15 mouse cellular contexts compared by ENCODE assay signal in the genomic region with DNA sequence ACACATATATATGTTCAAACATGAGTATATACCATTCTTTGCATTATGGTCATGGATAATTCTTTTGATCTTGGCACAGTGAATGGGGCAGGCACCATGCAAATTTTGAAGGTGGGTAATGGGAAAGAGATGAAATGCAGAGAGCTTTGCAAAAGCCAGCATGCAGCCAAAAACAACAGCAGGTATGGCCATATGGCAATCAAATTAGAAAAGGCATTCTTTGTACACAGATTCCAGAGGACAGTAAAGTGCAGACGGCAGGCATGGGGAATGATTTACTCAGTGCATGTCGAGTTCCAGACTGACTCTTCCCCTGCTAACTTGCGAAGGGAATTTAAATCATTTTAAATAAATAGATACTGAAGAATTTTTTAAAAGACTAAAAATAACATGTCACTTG.
DNase-seq lines count a peak whose midpoint lies in the region; ATAC-seq and TF ChIP-seq lines count a peak whose summit lies in the region.
"Had no signal": no experiment of that assay in that cellular context is flagged by ENCODE, and none has a peak within 500 bp of the region (broad histone marks: within the 10 kb centered on the region; RNA-seq: fewer than 3 reads in every experiment).

No protein-coding gene starts in this region.

- no peak for TF ChIP-seq POLR2A in cerebellum, adult 2 months (IDR thresholded peaks at IDR 0.05; ENCODE audit: borderline replicate concordance, insufficient read depth, low read length)

- no peak for ATAC-seq in midbrain, embryonic 14.5 days (ENCODE audit: low FRiP score, low TSS enrichment)
- ATAC-seq in forebrain, postnatal 0 days, result peak; percentile 54; the same call in 1 of the 2 replicates
- no peak for ATAC-seq in stomach, postnatal 0 days (ENCODE audit: low FRiP score, low TSS enrichment)
- no peak for ATAC-seq in kidney, embryonic 14.5 days (ENCODE audit: low FRiP score, low TSS enrichment)

- peak; percentile 8 for DNase-seq in midbrain, embryonic 14.5 days
- DNase-seq in midbrain, embryonic 10.5 days (ENCODE audit: low spot score), result no peak
- DNase-seq in cerebellum, adult 2 months, result peak; percentile 74 to 93
- DNase-seq in forebrain, postnatal 0 days, result peak; percentile 64
- peak; percentile 39 for DNase-seq in mesoderm, embryonic 11.5 days (ENCODE audit: low read depth, low spot score)
- no peak for DNase-seq in stomach, postnatal 0 days (ENCODE audit: low spot score)
- DNase-seq: heart, postnatal 10 days; kidney, adult 18-20 months; lung, adult 18-20 months; right cerebral cortex, postnatal 4 days had no signal

- TF ChIP-seq EP300 in stomach, postnatal 0 days (optimal IDR thresholded peaks at IDR 0.05), result no peak

- no peak overlapping the region for H3K9ac ChIP-seq in midbrain, embryonic 14.5 days (replicated peaks; ENCODE audit: low read length)
- no peak overlapping the region for H3K9ac ChIP-seq in forebrain, postnatal 0 days
- no peak overlapping the region for H3K9ac ChIP-seq in stomach, postnatal 0 days (ENCODE audit: low read length)
- H3K9ac ChIP-seq in kidney, embryonic 14.5 days (ENCODE audit: low read depth, low read length), result no peak overlapping the region
- H3K9ac ChIP-seq: limb, embryonic 13.5 days; stomach, embryonic 15.5 days had no signal

- no peak overlapping the region for H3K4me2 ChIP-seq in midbrain, embryonic 14.5 days (ENCODE audit: low read length)
- no peak overlapping the region for H3K4me2 ChIP-seq in forebrain, postnatal 0 days (ENCODE audit: low read depth)
- H3K4me2 ChIP-seq in stomach, postnatal 0 days (replicated peaks; ENCODE audit: low read depth), result no peak overlapping the region
- no peak overlapping the region for H3K4me2 ChIP-seq in kidney, embryonic 14.5 days (replicated peaks; ENCODE audit: low read depth, low read length)
- H3K4me2 ChIP-seq: limb, embryonic 13.5 days; stomach, embryonic 15.5 days had no signal

- H3K4me1 ChIP-seq in midbrain, embryonic 14.5 days (ENCODE audit: control insufficient read depth, insufficient read depth, low read length), result 0 out of 2 replicates have a peak, but pooled peaks cover 5% of the 10 kb centered on the region
- H3K4me1 ChIP-seq in midbrain, embryonic 10.5 days, result no peaks in the 10 kb centered on the region
- no peaks in the 10 kb centered on the region; the same call in 1 of the 2 replicates for H3K4me1 ChIP-seq in cerebellum, adult 2 months (ENCODE audit: control insufficient read depth, insufficient read depth, low read length)
- H3K4me1 ChIP-seq in forebrain, postnatal 0 days (ENCODE audit: insufficient read depth), result no peaks in the 10 kb centered on the region; the same call in 1 of the 2 replicates
- no peaks in the 10 kb centered on the region for H3K4me1 ChIP-seq in stomach, postnatal 0 days (replicated peaks; ENCODE audit: control insufficient read depth, insufficient read depth)
- no peaks in the 10 kb centered on the region; the same call in 1 of the 2 replicates for H3K4me1 ChIP-seq in kidney, embryonic 14.5 days (ENCODE audit: control insufficient read depth, insufficient read depth, low read length)
- H3K4me1 ChIP-seq: limb, embryonic 13.5 days; stomach, embryonic 15.5 days had no signal

- 78% methylated on average over 3 of the region's 3 CpGs for WGBS in midbrain, embryonic 14.5 days
- 81% methylated on average over 3 of the region's 3 CpGs for WGBS in midbrain, embryonic 10.5 days
- WGBS in cerebellum, adult 2 months, result 5% methylated on average over 3 of the region's 3 CpGs
- 46% methylated on average over 3 of the region's 3 CpGs for WGBS in forebrain, postnatal 0 days
- WGBS in stomach, postnatal 0 days, result 63% methylated on average over 3 of the region's 3 CpGs
- WGBS in kidney, embryonic 14.5 days, result 37% methylated on average over 3 of the region's 3 CpGs

- H3K9me3 ChIP-seq in midbrain, embryonic 14.5 days (ENCODE audit: control insufficient read depth, low read length), result no peaks in the 10 kb centered on the region
- H3K9me3 ChIP-seq in midbrain, embryonic 10.5 days (replicated peaks), result no peaks in the 10 kb centered on the region
- H3K9me3 ChIP-seq in forebrain, postnatal 0 days (ENCODE audit: low read length), result no peaks in the 10 kb centered on the region
- no peaks in the 10 kb centered on the region for H3K9me3 ChIP-seq in stomach, postnatal 0 days (ENCODE audit: control insufficient read depth, low read length)
- H3K9me3 ChIP-seq in kidney, embryonic 14.5 days (ENCODE audit: control insufficient read depth, low read length), result no peaks in the 10 kb centered on the region
- H3K9me3 ChIP-seq: limb, embryonic 13.5 days; stomach, embryonic 15.5 days had no signal

- H3K27me3 ChIP-seq in midbrain, embryonic 14.5 days (ENCODE audit: control insufficient read depth, insufficient read depth, low read length), result no peaks in the 10 kb centered on the region
- no peaks in the 10 kb centered on the region for H3K27me3 ChIP-seq in midbrain, embryonic 10.5 days (ENCODE audit: low read depth, poor library complexity, severe bottlenecking)
- H3K27me3 ChIP-seq in cerebellum, adult 2 months (ENCODE audit: control insufficient read depth, insufficient read depth, low read length), result no peaks in the 10 kb centered on the region
- H3K27me3 ChIP-seq in forebrain, postnatal 0 days (ENCODE audit: insufficient read depth, low read length), result no peaks in the 10 kb centered on the region
- H3K27me3 ChIP-seq in stomach, postnatal 0 days (ENCODE audit: control insufficient read depth, insufficient read depth, low read length), result no peaks in the 10 kb centered on the region
- no peaks in the 10 kb centered on the region for H3K27me3 ChIP-seq in kidney, embryonic 14.5 days (ENCODE audit: control insufficient read depth, insufficient read depth, low read length)
- H3K27me3 ChIP-seq: CH12.LX; limb, embryonic 13.5 days; stomach, embryonic 15.5 days had no signal

- H3K27ac ChIP-seq in midbrain, embryonic 14.5 days (replicated peaks; ENCODE audit: low read depth, low read length), result no peak overlapping the region
- H3K27ac ChIP-seq in midbrain, embryonic 10.5 days (replicated peaks), result no peak overlapping the region
- H3K27ac ChIP-seq in cerebellum, adult 2 months (ENCODE audit: insufficient read depth, low read length), result no peak overlapping the region
- no peak overlapping the region for H3K27ac ChIP-seq in forebrain, postnatal 0 days (ENCODE audit: low read depth, low read length)
- H3K27ac ChIP-seq in stomach, postnatal 0 days (replicated peaks), result no peak overlapping the region
- no peak overlapping the region for H3K27ac ChIP-seq in kidney, embryonic 14.5 days (ENCODE audit: low read depth, low read length)
- H3K27ac ChIP-seq: limb, embryonic 13.5 days; macrophage; stomach, embryonic 15.5 days had no signal

- no peaks in the 10 kb centered on the region for H3K36me3 ChIP-seq in midbrain, embryonic 14.5 days (ENCODE audit: control insufficient read depth, insufficient read depth, low read length)
- H3K36me3 ChIP-seq in midbrain, embryonic 10.5 days, result no peaks in the 10 kb centered on the region
- no peaks in the 10 kb centered on the region for H3K36me3 ChIP-seq in forebrain, postnatal 0 days (ENCODE audit: insufficient read depth)
- H3K36me3 ChIP-seq in stomach, postnatal 0 days (ENCODE audit: control insufficient read depth, insufficient read depth, low read length), result no peaks in the 10 kb centered on the region
- H3K36me3 ChIP-seq in kidney, embryonic 14.5 days (ENCODE audit: control insufficient read depth, insufficient read depth, low read length), result no peaks in the 10 kb centered on the region
- H3K36me3 ChIP-seq: limb, embryonic 13.5 days; stomach, embryonic 15.5 days had no signal

- no peak for TF ChIP-seq CTCF in cerebellum, adult 2 months (IDR thresholded peaks at IDR 0.05; ENCODE audit: borderline replicate concordance, insufficient read depth, low read depth, low read length)
- no peak for TF ChIP-seq CTCF in forebrain, postnatal 0 days (IDR thresholded peaks at IDR 0.05; ENCODE audit: low read depth)
- no peak for TF ChIP-seq CTCF in stomach, postnatal 0 days (IDR thresholded peaks at IDR 0.05; ENCODE audit: low read depth)

- no peak overlapping the region for H3K4me3 ChIP-seq in midbrain, embryonic 14.5 days (replicated peaks; ENCODE audit: low read depth, low read length)
- H3K4me3 ChIP-seq in midbrain, embryonic 10.5 days, result no peak overlapping the region
- no peak overlapping the region for H3K4me3 ChIP-seq in cerebellum, adult 2 months (replicated peaks; ENCODE audit: insufficient read depth, low read depth, low read length)
- H3K4me3 ChIP-seq in forebrain, postnatal 0 days (ENCODE audit: low read depth, low read length), result no peak overlapping the region
- H3K4me3 ChIP-seq in stomach, postnatal 0 days (ENCODE audit: low read depth, low read length), result no peak overlapping the region
- H3K4me3 ChIP-seq in kidney, embryonic 14.5 days (ENCODE audit: low read length), result no peak overlapping the region
- H3K4me3 ChIP-seq: limb, embryonic 13.5 days; stomach, embryonic 15.5 days had no signal

Comparison
In these comparisons a context has a peak if more than half of its experiments do, and no peak if none do; other contexts are left out.
1. DNase-seq: peak in midbrain, embryonic 14.5 days (single experiment), cerebellum, adult 2 months (2 of 2), forebrain, postnatal 0 days (single experiment) and mesoderm, embryonic 11.5 days (single experiment); none in midbrain, embryonic 10.5 days (single experiment) and stomach, postnatal 0 days (single experiment).